Mouse (Mus musculus) G1E (cell line): ENCODE measurements around the gene Kif5c. TPM values are rescaled to one million over a fixed set of nuclear protein-coding genes. Genes with fewer than 3 reads are reported as not detected.
A peak's percentile ranks its signal among the peaks of the same experiment; 100 is the strongest.

Experiments used
- ATAC-seq: 2 replicates; pipeline ENCODE4 v1.8.0; 2016; ENCODE audit warnings: mild to moderate bottlenecking; ENCODE audit not compliant: insufficient number of reproducible peaks, poor library complexity, low FRiP score, severe bottlenecking; ENCODE audit errors: extremely low read depth
- DNase-seq: peaks from one replicate; pipeline ENCODE4 v3.0.0; 2012; ENCODE audit warnings: low spot score
- H3K27me3 ChIP-seq: 2 replicates; pipeline ENCODE4 v1.6.1; 2012; ENCODE audit warnings: mild to moderate bottlenecking, low read length, inconsistent platforms; ENCODE audit not compliant: insufficient read depth
- H3K36me3 ChIP-seq: replicated peaks from 2 replicates; pipeline ENCODE3; 2012; ENCODE audit warnings: mild to moderate bottlenecking, inconsistent platforms
- H3K4me1 ChIP-seq: 2 replicates; pipeline ENCODE4 v1.6.1; 2012; ENCODE audit warnings: low read depth, low read length, inconsistent platforms, mixed read lengths; ENCODE audit not compliant: insufficient read depth
- H3K4me3 ChIP-seq: 2 replicates; pipeline ENCODE4 v1.5.1; 2012; ENCODE audit warnings: low read depth, mild to moderate bottlenecking, inconsistent platforms, low read length, moderate library complexity, mixed read lengths
- H3K9me3 ChIP-seq: replicated peaks from 2 replicates; pipeline ENCODE4 v1.6.1; 2012; ENCODE audit warnings: inconsistent platforms
- CTCF ChIP-seq: IDR thresholded peaks from 2 replicates; pipeline ENCODE4 v1.5.1; 2012; ENCODE audit warnings: low read depth, low read length, inconsistent platforms, mixed read lengths
- GATA1 ChIP-seq: IDR thresholded peaks from 2 replicates; pipeline ENCODE4 v1.6.1; 2012; ENCODE audit warnings: borderline replicate concordance, low read length, inconsistent platforms, mixed read lengths
- GATA2 ChIP-seq: IDR thresholded peaks from 2 replicates; pipeline ENCODE4 v1.6.1; 2012; ENCODE audit warnings: low read depth, low read length, inconsistent platforms, borderline replicate concordance
- POLR2AphosphoS5 ChIP-seq: IDR thresholded peaks from 2 replicates; pipeline ENCODE4 v1.6.1; 2012; ENCODE audit warnings: low read depth, low read length, inconsistent platforms; ENCODE audit not compliant: insufficient replicate concordance
- TAL1 ChIP-seq: conservative IDR thresholded peaks from 2 replicates; pipeline ENCODE4 v1.6.1; 2012; ENCODE audit warnings: low read depth, low read length, inconsistent platforms, mixed read lengths
- polyA plus RNA-seq: library from polyadenylated mRNA; stranded (reverse); fragments of >175 nt; gene quantifications from 2 replicates; pipeline ENCODE4 v1.2.3, GENCODE M21; 2012
- total RNA-seq, 2 experiments: library from RNA; stranded (forward) in 1 of 2; stranded (reverse) in 1 of 2; fragments of 200-1000 nt in 1 of 2; fragments of >200 nt in 1 of 2; fragmentation: Nextera tagmentation in 1 of 2; gene quantifications; 2 replicates each; pipeline ENCODE4 v1.2.3; 2014 to 2017

Kif5c gene
- total and polyA plus RNA-seq, 3 experiments = 0.02 to 1.8 (median 1.5) TPM

DNA sequence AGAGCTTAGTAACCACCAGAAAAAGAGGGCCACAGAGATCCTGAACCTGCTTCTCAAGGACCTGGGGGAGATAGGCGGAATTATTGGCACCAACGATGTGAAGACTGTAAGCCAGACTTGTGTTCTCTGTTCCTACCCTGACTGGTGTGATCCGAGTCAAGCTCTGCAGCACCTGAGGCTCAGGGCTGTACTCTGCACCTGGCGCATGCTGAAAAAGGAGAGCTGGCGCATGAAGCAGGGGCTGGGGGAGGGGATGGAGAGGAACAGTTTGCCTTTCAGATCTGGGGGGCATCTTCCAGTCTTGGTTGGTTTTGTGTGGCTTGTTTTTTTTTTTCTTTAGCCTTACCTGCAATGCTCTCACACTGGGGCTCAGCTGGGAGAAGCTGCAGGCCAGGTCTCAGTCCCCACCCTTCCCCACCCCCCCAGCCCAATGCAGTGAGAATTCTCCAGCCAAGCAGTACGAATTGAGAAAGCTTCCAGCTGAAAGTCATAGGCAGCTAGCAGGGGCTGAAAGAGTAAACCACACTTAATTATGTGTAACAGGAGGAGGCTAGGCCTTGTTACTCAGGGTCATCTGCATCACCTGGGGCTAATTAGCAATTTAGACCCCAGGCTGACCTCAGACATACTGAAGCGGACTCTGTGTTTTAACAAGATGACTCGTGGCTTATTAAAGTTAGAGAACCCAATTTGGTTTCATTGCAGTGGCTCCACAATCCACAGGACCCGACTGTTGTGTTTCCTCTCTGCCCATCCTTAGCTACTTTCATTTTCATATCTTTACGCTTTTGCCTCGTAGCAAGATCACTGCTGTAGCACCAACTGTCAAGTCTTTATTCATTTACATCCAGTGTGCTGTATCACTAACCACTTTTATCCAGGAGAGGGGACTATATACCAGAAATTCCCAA, 113.9 kb downstream of the Kif5c start:
- DNase-seq = no peak
- H3K4me1 ChIP-seq = peaks cover 59% of the 10 kb centered on the region
- H3K27me3 ChIP-seq = peaks cover 4% of the 10 kb centered on the region; the same call in 1 of the 2 replicates
- peaks cover 3% of the 10 kb centered on the region for H3K36me3 ChIP-seq
- ATAC-seq = no peak
- TF ChIP-seq CTCF (no peak), TAL1 (no peak), GATA1 (no peak), POLR2AphosphoS5 (no peak), GATA2 (no peak)
- peak overlapping the region; percentile 34; the same call in 1 of the 2 replicates for H3K4me3 ChIP-seq
- H3K9me3 ChIP-seq = no peaks in the 10 kb centered on the region

DNA sequence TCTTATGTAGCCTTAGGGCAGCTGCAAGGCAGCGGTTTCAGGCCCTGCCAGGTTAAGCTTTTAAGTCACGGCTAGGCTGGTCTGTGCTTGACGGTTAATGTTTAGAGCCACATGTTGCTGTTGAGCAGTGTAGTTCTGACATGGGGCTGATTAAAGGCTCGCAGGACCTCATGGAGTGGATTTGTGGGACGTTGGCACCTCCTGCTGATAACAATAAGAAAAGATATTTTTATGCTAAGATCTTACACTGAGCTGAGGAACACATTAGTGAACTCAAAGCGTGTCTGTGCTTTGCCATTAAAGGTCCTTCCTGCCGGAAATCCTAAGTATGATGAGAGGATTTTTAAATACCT, 114.5 kb downstream of the Kif5c start:
- H3K36me3 ChIP-seq = no peaks in the 10 kb centered on the region
- no peaks in the 10 kb centered on the region for H3K9me3 ChIP-seq
- DNase-seq (peak; percentile 30), ATAC-seq (peak; percentile 24)
- H3K4me3 ChIP-seq = peak overlapping the region; percentile 34; the same call in 1 of the 2 replicates
- peaks cover 4% of the 10 kb centered on the region for H3K27me3 ChIP-seq
- H3K4me1 ChIP-seq = peaks cover 53% of the 10 kb centered on the region
- no peak for TF ChIP-seq GATA2
- TF ChIP-seq GATA1 = no peak
- TF ChIP-seq CTCF = no peak
- no peak for TF ChIP-seq TAL1
- TF ChIP-seq POLR2AphosphoS5 = no peak

- Histone ChIP-seq H3K4me1 (peaks cover 48% of the 10 kb centered on the region), H3K27me3 (peaks cover 6% of the 10 kb centered on the region), H3K4me3 (no peak overlapping the region; the same call in 1 of the 2 replicates), H3K36me3 (no peaks in the 10 kb centered on the region), H3K9me3 (no peaks in the 10 kb centered on the region)
- no peak for ATAC-seq
- DNase-seq = peak; percentile 50
- peak; percentile 60 for TF ChIP-seq CTCF
- TF ChIP-seq POLR2AphosphoS5 = no peak
Observed at GRCm38 (mm10) chr2:49734013-49734780, 115.1 kb downstream of the Kif5c start.

DNA sequence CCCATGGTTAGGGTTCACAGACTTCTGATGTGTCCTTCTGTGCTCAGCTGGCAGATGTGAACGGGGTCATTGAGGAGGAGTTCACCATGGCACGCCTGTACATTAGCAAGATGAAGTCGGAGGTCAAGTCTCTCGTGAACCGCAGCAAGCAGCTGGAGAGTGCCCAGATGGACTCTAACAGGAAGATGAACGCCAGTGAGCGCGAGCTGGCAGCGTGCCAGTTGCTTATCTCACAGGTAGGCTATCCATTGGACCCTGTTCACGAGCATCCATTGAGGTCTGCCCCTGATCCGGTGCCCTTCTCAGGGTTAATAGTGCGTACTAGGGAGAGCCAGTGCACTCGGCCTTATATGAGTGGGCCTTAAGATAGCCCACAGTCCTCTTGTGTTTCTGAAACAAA, 116.3 kb downstream of the Kif5c start:
- no peak overlapping the region for H3K4me3 ChIP-seq
- ATAC-seq (no peak), DNase-seq (no peak)
- peaks cover 37% of the 10 kb centered on the region for H3K4me1 ChIP-seq
- H3K36me3 ChIP-seq = no peaks in the 10 kb centered on the region
- peaks cover 6% of the 10 kb centered on the region for H3K27me3 ChIP-seq
- TF ChIP-seq GATA2 (no peak), TAL1 (no peak), GATA1 (no peak), POLR2AphosphoS5 (no peak), CTCF (no peak)
- H3K9me3 ChIP-seq = no peaks in the 10 kb centered on the region

- Histone ChIP-seq H3K36me3 (no peaks in the 10 kb centered on the region), H3K9me3 (no peaks in the 10 kb centered on the region), H3K27me3 (peaks cover 14% of the 10 kb centered on the region), H3K4me1 (peaks cover 7% of the 10 kb centered on the region), H3K4me3 (no peak overlapping the region)
- TF ChIP-seq CTCF (no peak), TAL1 (no peak), POLR2AphosphoS5 (no peak)
- DNase-seq (no peak), ATAC-seq (no peak)
Observed at GRCm38 (mm10) chr2:49739046-49739445, 119.9 kb downstream of the Kif5c start.

DNA sequence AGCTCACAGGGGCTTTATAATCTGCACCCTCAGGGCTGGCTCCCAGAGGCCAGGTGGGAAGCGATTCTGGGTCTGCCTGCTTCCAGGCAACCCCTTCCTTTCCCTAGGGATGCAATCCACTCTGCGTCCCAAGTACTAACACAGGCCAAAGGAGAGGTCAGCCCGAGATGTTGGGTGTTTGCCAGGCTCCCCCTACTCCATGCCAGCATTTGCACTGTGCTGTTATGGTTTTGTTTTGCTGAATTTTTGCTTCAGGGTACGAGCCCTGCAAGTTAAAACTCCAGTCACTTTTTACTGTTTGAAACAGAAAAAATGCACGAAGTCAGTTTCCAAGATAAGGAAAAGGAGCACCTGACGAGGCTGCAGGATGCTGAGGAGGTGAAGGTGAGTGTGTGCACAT, 121.9 kb downstream of the Kif5c start:
- no peaks in the 10 kb centered on the region for H3K36me3 ChIP-seq
- peaks cover 16% of the 10 kb centered on the region for H3K27me3 ChIP-seq
- H3K4me3 ChIP-seq = no peak overlapping the region
- H3K9me3 ChIP-seq = no peaks in the 10 kb centered on the region
- TF ChIP-seq CTCF = no peak
- TF ChIP-seq TAL1 = no peak
- TF ChIP-seq GATA2 = no peak
- no peak for TF ChIP-seq POLR2AphosphoS5
- no peak for TF ChIP-seq GATA1
- no peak for DNase-seq
- ATAC-seq = no peak
- no peaks in the 10 kb centered on the region; the same call in 1 of the 2 replicates for H3K4me1 ChIP-seq
